Mouse (Mus musculus) heart, embryonic 11.5 days (tissue): ENCODE measurements around the gene Tmed2. TPM values are rescaled to one million over a fixed set of nuclear protein-coding genes. Genes with fewer than 3 reads are reported as not detected.
A peak's percentile ranks its signal among the peaks of the same experiment; 100 is the strongest.

Experiments
- ATAC-seq: fragments of 200-750 bp; cut with Nextera tagmentation; replicated peaks from 2 replicates; pipeline ENCODE4 v1.8.0; 2017; ENCODE audit warnings: moderate library complexity; ENCODE audit not compliant: insufficient number of reproducible peaks, low FRiP score, low TSS enrichment
- H3K27ac ChIP-seq: fragments of 300-500 bp; sonication (generic); 2 replicates; pipeline ENCODE4 v1.5.1; 2014; ENCODE audit warnings: mild to moderate bottlenecking, low read depth, low read length
- H3K27me3 ChIP-seq: fragments of 300-500 bp; sonication (generic); 2 replicates; pipeline ENCODE4 v1.6.1; 2014; ENCODE audit warnings: mild to moderate bottlenecking, low read length, mixed read lengths; ENCODE audit not compliant: control insufficient read depth, insufficient read depth
- H3K36me3 ChIP-seq: fragments of 300-500 bp; sonication (generic); 2 replicates; pipeline ENCODE4 v1.6.1; 2014; ENCODE audit warnings: mild to moderate bottlenecking, low read length, moderate library complexity, mixed read lengths; ENCODE audit not compliant: control insufficient read depth, insufficient read depth
- H3K4me1 ChIP-seq: fragments of 300-500 bp; sonication (generic); 2 replicates; pipeline ENCODE4 v1.6.1; 2014; ENCODE audit warnings: low read length; ENCODE audit not compliant: control insufficient read depth, insufficient read depth
- H3K4me2 ChIP-seq: fragments of 300-500 bp; sonication (generic); 2 replicates; pipeline ENCODE4 v1.6.1; 2014; ENCODE audit warnings: mild to moderate bottlenecking, moderate library complexity
- H3K4me3 ChIP-seq: fragments of 300-500 bp; sonication (generic); 2 replicates; pipeline ENCODE4 v1.5.1; 2014; ENCODE audit warnings: low read depth, low read length
- H3K9ac ChIP-seq: fragments of 300-500 bp; sonication (generic); 2 replicates; pipeline ENCODE4 v1.6.1; 2014; ENCODE audit warnings: mild to moderate bottlenecking, low read depth, low read length, moderate library complexity
- H3K9me3 ChIP-seq: fragments of 300-500 bp; sonication (generic); replicated peaks from 2 replicates; pipeline ENCODE4 v1.6.1; 2016; ENCODE audit warnings: low read length; ENCODE audit not compliant: control insufficient read depth
- WGBS: fragments of 180-500 bp; shearing (Covaris S2); extraction: QIAGEN DNeasy Blood & Tissue Kit; methylation state at CpG from one replicate; pipeline ENCODE4 v1.1.7; 2014; ENCODE audit not compliant: insufficient replicate concordance; 5-methylcytosine and 5-hydroxymethylcytosine counted together
- polyA plus RNA-seq: library from polyadenylated mRNA; unstranded; fragments of >200 nt; fragmentation: Nextera tagmentation; extraction: Ambion mirVana; gene quantifications from 2 replicates; pipeline ENCODE4 v1.2.1, GENCODE M21; 2014

Tmed2 gene
- 490 and 526 TPM in 2 replicates for polyA plus RNA-seq

DNA sequence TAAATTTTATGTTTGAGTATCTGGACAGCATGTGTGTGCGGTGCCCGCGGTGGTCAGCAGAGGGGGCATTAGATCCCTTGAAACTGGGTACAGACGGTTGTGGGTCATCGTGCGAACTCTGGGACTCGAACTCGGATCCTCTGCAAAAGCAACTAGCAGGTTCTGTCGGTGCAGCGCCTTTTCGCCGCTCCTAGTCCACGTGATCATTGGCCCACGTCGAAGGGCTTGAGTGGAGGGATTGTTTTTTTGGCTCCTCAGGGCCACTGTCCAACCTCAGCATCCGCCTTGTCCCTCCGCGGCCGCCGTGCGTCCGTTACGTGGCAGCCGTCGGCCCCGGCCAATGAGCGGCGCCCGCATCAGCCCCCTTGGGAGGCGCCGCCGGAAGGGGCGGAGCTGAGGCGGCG, at the start of gene Tmed2:
Gene Tmed2 (plus strand): TSS at position 313 of the 404 bp plus-strand sequence.
- Histone ChIP-seq H3K27ac (peak within 1 kb of the TSS; percentile 86), H3K9ac (peak within 1 kb of the TSS; percentile 91), H3K4me1 (peaks cover 7% of the 10 kb centered on the region), H3K4me3 (peak within 1 kb of the TSS; percentile 92), H3K36me3 (peaks cover 11% of the 10 kb centered on the region), H3K9me3 (no peaks in the 10 kb centered on the region), H3K4me2 (peak within 1 kb of the TSS; percentile 74), H3K27me3 (no peaks in the 10 kb centered on the region)
- ATAC-seq, result peak; percentile 95
- under 1% methylated on average over 35 of the region's 35 CpGs for WGBS

DNA sequence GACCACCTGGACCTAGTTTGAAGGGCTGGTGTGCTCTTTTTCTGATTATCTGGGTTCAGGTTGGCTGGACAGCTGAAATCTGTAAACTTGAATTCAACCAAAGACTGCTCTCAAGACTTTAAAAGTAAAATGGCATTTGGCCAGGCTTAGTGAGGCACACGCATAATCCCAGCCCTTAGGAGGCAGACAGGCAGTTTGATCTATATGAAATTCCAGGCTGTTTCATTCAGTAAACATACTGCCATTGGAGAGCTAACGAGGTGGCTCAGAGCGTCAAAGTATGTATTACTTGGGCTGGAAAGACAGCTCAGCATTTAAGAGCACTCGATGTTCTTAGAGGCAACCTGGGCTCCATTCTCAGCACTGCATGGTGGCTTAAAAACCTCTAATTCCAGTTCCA, 48.8 kb upstream of the Tmed2 start:
- Histone ChIP-seq H3K27ac (no peak overlapping the region), H3K4me2 (no peak overlapping the region), H3K4me1 (no peaks in the 10 kb centered on the region), H3K4me3 (no peak overlapping the region), H3K9me3 (no peaks in the 10 kb centered on the region), H3K36me3 (peaks cover 33% of the 10 kb centered on the region), H3K27me3 (no peaks in the 10 kb centered on the region), H3K9ac (no peak overlapping the region)
- no peak for ATAC-seq
- 86% methylated on average over 4 of the region's 4 CpGs for WGBS

DNA sequence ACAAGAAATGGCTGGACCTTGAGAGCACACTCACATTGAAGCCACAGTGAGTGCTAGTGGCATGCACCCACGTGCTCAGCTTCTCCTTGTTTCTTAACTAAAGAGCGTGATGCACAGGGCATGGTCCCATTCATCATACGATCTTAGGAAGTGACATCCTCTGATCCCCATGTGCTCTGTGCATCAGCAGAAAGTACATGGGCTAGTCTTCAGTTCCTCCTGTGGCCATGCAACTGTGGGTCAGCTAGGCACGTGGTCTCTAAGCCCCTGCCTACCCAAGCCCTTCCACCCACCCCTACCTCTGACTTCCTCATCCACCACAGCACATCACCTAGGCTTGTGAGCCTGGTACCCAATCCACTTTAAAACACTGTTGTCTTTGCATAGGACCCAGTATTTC, 47.9 kb upstream of the Tmed2 start:
- H3K36me3 ChIP-seq, result peaks cover 33% of the 10 kb centered on the region
- H3K9me3 ChIP-seq, result no peaks in the 10 kb centered on the region
- H3K9ac ChIP-seq, result no peak overlapping the region
- H3K4me2 ChIP-seq, result no peak overlapping the region
- ATAC-seq, result no peak
- H3K4me1 ChIP-seq, result no peaks in the 10 kb centered on the region
- H3K27ac ChIP-seq, result no peak overlapping the region
- H3K27me3 ChIP-seq, result no peaks in the 10 kb centered on the region
- WGBS, result 81% methylated on average over 4 of the region's 4 CpGs
- no peak overlapping the region for H3K4me3 ChIP-seq

DNA sequence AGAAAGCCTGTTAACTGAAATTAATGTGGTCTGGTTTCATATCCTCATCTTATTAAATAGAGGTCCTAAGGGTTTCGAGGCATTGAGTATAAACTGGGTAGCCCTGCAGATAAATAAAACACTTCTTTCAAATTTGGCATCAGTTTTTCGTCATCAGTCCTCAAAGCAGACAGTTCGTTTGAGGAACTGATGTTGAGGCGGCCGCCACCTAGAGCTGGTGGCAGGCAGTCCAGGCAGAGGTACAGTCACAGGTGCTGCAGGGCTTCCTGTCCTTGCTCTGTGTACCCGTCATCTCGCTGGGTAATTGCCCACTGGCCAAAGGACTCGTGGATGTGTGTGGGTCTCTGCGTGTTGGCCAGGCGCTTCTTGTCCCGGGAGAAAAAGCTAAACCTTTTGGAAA, 47.0 kb upstream of the Tmed2 start:
- no peaks in the 10 kb centered on the region for H3K9me3 ChIP-seq
- H3K27me3 ChIP-seq, result no peaks in the 10 kb centered on the region
- no peak overlapping the region for H3K27ac ChIP-seq
- 79% methylated on average over 11 of the region's 11 CpGs for WGBS
- peaks cover 33% of the 10 kb centered on the region for H3K36me3 ChIP-seq
- no peak overlapping the region for H3K4me3 ChIP-seq
- peaks cover 5% of the 10 kb centered on the region for H3K4me1 ChIP-seq
- no peak overlapping the region for H3K4me2 ChIP-seq
- no peak for ATAC-seq
- H3K9ac ChIP-seq, result no peak overlapping the region

DNA sequence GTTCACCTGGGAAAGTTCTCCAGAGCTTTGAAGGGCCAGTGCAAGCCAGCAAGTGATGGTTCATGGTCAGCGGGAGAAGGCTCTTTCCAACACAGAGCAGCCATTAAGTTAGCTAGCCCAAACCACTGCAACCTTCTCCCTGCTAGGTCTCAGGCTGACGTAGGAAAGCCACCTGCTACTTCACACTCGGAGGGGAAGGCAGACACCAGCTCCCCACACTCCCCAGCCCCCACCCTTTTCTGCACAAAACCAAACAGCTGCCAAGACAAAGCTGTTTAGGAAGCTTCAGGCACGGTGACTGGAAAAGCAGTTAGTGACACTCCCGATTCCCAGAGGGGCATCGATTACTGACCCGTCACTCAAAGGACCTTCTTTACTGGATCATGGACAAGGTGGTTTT, 44.9 kb upstream of the Tmed2 start:
- Histone ChIP-seq H3K4me1 (peaks cover 12% of the 10 kb centered on the region), H3K4me2 (no peak overlapping the region), H3K4me3 (no peak overlapping the region), H3K9ac (no peak overlapping the region), H3K9me3 (no peaks in the 10 kb centered on the region), H3K27me3 (no peaks in the 10 kb centered on the region), H3K27ac (no peak overlapping the region), H3K36me3 (peaks cover 27% of the 10 kb centered on the region)
- WGBS, result 70% methylated on average over 7 of the region's 7 CpGs
- no peak for ATAC-seq

DNA sequence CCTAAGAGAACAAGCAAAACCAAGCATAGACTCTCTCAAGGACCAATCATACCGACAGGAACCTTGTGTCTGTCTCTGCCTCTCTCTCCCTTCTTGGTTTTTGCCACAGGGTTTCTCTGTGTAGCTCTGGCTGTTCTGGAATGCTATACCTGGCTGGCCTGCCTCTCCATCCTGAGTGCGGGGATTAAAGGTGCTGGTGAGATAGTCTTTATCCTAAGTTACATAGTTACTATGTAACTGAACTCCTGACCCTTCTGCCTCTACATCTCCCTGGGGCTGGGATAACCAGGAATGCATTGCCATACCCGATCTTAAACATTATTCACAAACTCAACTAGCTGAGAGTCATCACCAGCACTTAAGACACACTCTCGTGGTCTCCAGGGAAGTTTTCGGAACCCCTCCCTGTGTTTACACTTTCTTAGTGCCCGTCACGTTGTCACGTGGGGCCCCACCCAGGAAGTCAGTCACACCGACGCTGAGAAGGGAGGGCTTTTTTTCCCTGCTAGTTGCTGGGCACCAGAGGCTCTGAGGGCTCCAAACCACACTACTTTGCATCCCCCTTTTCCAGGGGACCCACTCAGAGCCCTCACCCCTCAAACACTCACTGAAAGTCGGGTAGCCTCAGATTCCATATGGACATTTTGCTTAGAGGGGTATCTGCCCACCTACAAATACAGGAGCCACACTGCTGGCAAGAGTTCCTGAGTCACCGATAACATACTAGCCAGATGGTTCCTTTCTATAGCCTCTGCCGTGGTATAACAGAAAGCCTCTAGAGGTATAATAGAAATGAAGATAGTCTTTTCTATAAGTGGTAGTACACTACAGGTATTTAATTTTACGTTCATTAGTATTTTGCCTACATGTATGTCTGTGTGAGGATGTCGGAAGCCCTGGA, 43.6 kb upstream of the Tmed2 start:
- Histone ChIP-seq H3K27me3 (no peaks in the 10 kb centered on the region), H3K36me3 (peaks cover 28% of the 10 kb centered on the region), H3K9me3 (no peaks in the 10 kb centered on the region), H3K4me3 (no peak overlapping the region), H3K4me2 (no peak overlapping the region), H3K27ac (no peak overlapping the region), H3K4me1 (peaks cover 12% of the 10 kb centered on the region), H3K9ac (no peak overlapping the region)
- no peak for ATAC-seq
- WGBS, result 72% methylated on average over 15 of the region's 15 CpGs

DNA sequence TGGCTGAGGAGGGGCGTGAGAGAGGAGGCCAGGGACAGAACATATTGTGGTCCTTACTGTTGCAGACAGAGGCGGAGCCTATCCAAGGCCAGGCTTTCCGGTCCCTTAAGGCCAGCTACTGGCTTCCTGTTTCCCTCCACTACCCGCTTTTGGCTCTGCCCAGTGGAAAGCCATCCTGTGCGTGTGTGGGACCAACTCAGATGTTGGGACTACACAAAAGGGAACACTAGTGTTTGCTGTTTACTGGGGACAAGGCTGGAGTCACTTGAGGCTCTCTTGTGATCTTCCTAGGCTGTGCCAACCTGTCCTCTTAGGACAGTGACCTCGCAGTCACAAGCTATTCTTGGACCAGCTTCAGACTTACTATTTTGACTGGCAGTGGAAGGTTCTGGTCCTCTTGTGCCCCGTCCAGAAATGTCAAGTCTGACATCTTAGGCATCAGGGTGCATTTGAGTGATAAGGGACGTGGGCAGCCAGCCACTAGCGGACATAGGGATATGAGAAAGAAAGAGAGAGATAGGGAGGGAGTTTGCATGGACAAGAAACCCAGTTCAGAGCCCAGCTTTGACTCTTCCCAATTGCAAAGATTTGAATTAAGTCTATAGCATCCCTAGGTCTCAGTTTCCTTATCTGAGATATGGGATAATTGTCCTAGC, 42.1 kb upstream of the Tmed2 start:
- Histone ChIP-seq H3K27me3 (no peaks in the 10 kb centered on the region), H3K4me3 (no peak overlapping the region), H3K4me1 (peaks cover 12% of the 10 kb centered on the region), H3K27ac (peak overlapping the region; percentile 41), H3K9me3 (no peaks in the 10 kb centered on the region), H3K4me2 (no peak overlapping the region), H3K36me3 (peaks cover 24% of the 10 kb centered on the region), H3K9ac (no peak overlapping the region)
- 0 out of 2 replicates have a peak, but pooled peaks have one; percentile 53 for ATAC-seq
- WGBS, result 59% methylated on average over 9 of the region's 9 CpGs

DNA sequence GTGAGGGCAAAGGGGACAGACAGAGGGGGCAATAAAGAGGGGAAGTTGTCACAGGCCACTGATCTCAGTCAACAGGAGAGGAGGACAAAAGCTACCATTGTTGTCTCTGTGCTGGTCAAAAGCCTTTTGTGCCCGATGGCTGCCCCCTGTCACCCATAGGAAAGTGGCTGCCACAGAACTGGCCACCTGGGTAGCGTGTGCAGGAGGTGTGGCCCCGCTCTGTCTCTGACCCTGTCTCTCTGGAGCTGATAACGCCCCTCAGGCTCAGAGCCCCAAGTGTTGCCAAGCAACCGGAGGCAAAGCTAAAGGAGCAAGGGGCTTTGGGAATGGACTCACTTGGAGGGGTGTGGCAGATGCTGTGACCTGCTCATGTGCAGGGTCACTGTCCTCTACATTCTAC, 41.5 kb upstream of the Tmed2 start:
- 34% methylated on average over 5 of the region's 5 CpGs for WGBS
- peaks cover 26% of the 10 kb centered on the region for H3K36me3 ChIP-seq
- ATAC-seq, result no peak

More for the DNA sequence above, 41.5 kb upstream of the Tmed2 start:
- H3K4me2 ChIP-seq, result no peak overlapping the region
- no peaks in the 10 kb centered on the region for H3K9me3 ChIP-seq
- H3K4me3 ChIP-seq, result no peak overlapping the region
- no peak overlapping the region for H3K27ac ChIP-seq
- H3K9ac ChIP-seq, result no peak overlapping the region
- peaks cover 12% of the 10 kb centered on the region for H3K4me1 ChIP-seq
- H3K27me3 ChIP-seq, result no peaks in the 10 kb centered on the region
